ENCODE assay signal across 12 mouse cellular contexts in the genomic region with DNA sequence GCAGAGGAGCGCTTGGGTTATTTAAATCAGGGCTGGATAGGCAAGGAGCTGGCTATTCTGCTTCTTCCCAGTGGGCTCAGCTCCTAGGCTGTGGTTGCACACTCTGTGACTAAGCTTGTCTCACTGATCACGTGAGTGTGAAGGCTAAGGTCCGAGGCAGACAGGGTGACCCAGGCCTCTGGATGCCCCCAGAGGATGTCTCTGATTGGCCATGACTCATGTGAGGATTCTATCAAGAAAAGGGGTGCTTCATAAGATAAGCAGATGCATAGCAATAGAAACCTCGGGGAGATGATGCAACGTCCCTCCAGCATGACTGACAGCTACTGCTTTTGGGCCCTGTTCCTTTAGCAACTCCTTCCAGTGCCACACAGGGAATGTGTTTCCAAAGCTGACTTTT.
"Had no signal": no experiment of that assay in that cellular context is flagged by ENCODE, and none has a peak within 500 bp of the region (broad histone marks: within the 10 kb centered on the region; RNA-seq: fewer than 3 reads in every experiment).

No protein-coding gene starts in this region.

- H3K9me3 ChIP-seq: limb, embryonic 10.5 days; liver, embryonic 15.5 days; midbrain, embryonic 10.5 days had no signal

- ATAC-seq: lung, postnatal 0 days had no signal

- H3K36me3 ChIP-seq: limb, embryonic 10.5 days; liver, embryonic 15.5 days; midbrain, embryonic 10.5 days had no signal

- H3K9ac ChIP-seq: liver, embryonic 15.5 days had no signal

- H3K4me3 ChIP-seq: left cerebral cortex, adult 2 months; limb, embryonic 10.5 days; liver, embryonic 15.5 days; midbrain, embryonic 10.5 days had no signal

- H3K27me3 ChIP-seq: liver, embryonic 15.5 days had no signal

- H3K27ac ChIP-seq: left cerebral cortex, adult 2 months; limb, embryonic 10.5 days; liver, embryonic 15.5 days; midbrain, embryonic 10.5 days had no signal

- DNase-seq: kidney, postnatal 25 days; lung, adult 2 months; lung, postnatal 36 days; midbrain, embryonic 14.5 days; retina, postnatal 1 day; thymus, postnatal 4 days had no signal

- H3K4me2 ChIP-seq: liver, embryonic 11.5 days; liver, embryonic 15.5 days had no signal

- H3K4me1 ChIP-seq: limb, embryonic 10.5 days; liver, embryonic 15.5 days; midbrain, embryonic 10.5 days had no signal
